Mouse (Mus musculus) neural tube, embryonic 12.5 days (tissue): ENCODE data around the gene Efcc1. TPM values are rescaled to one million over a fixed set of nuclear protein-coding genes. Genes with fewer than 3 reads are reported as not detected.

Source experiments
- ATAC-seq: fragments of 200-750 bp; cut with Nextera tagmentation; 2 replicates; pipeline ENCODE4 v1.8.0; 2017; ENCODE audit warnings: low read depth, mild to moderate bottlenecking, moderate TSS enrichment, moderate library complexity; ENCODE audit not compliant: low FRiP score
- H3K27ac ChIP-seq: fragments of 300-500 bp; sonication (generic); 2 replicates; pipeline ENCODE4 v1.5.1; 2016
- H3K27me3 ChIP-seq: fragments of 300-500 bp; sonication (generic); replicated peaks from 2 replicates; pipeline ENCODE4 v1.6.1; 2016; ENCODE audit warnings: mild to moderate bottlenecking
- H3K36me3 ChIP-seq: fragments of 300-500 bp; sonication (generic); 2 replicates; pipeline ENCODE4 v1.6.1; 2016; ENCODE audit warnings: mild to moderate bottlenecking
- H3K4me1 ChIP-seq: fragments of 300-500 bp; sonication (generic); 2 replicates; pipeline ENCODE4 v1.6.1; 2016
- H3K4me2 ChIP-seq: fragments of 300-500 bp; sonication (generic); replicated peaks from 2 replicates; pipeline ENCODE4 v1.6.1; 2016; ENCODE audit warnings: mild to moderate bottlenecking
- H3K4me3 ChIP-seq: fragments of 300-500 bp; sonication (generic); 2 replicates; pipeline ENCODE4 v1.5.1; 2016
- H3K9ac ChIP-seq: fragments of 300-500 bp; sonication (generic); 2 replicates; pipeline ENCODE4 v1.6.1; 2016; ENCODE audit warnings: mild to moderate bottlenecking
- H3K9me3 ChIP-seq: fragments of 300-500 bp; sonication (generic); 2 replicates; pipeline ENCODE4 v1.6.1; 2016; ENCODE audit warnings: mild to moderate bottlenecking
- WGBS: fragments of 180-500 bp; shearing (Covaris S2); methylation state at CpG from one replicate; pipeline ENCODE4 v1.1.7; 2016; 5-methylcytosine and 5-hydroxymethylcytosine counted together
- polyA plus RNA-seq: library from polyadenylated mRNA; unstranded; fragments of >200 nt; fragmentation: Nextera tagmentation; extraction: Ambion mirVana; gene quantifications from 2 replicates; pipeline ENCODE4 v1.2.1, GENCODE M21; 2016

Gene Efcc1
- polyA plus RNA-seq, 1 experiment from 2014 or later: 9.3 TPM

DNA sequence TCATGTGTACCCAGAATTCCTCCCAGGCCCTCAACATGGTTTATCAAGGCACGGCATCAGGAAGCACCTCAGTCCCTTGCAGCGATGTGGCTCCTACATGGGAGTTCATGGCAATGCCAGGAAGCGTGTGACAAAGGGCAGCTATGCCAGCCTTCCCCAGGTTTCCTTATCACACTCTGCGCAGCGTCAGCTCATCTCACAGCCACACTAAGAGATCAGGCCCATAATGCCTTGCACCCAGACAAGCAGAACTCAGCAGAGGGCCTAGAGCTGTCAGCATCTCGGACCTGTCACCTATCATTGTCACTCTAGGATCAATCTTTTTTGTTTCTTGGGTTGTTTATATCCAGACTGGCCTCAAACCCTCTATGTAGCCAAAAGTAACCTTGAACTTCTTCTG, 68.9 kb downstream of the Efcc1 start:
- ATAC-seq: no peak
- 95% methylated on average over 6 of the region's 6 CpGs for WGBS
- Histone ChIP-seq H3K36me3 (no peaks in the 10 kb centered on the region), H3K4me2 (no peak overlapping the region), H3K9ac (no peak overlapping the region), H3K4me3 (no peak overlapping the region), H3K27ac (no peak overlapping the region), H3K9me3 (no peaks in the 10 kb centered on the region), H3K4me1 (no peaks in the 10 kb centered on the region), H3K27me3 (no peaks in the 10 kb centered on the region)

DNA sequence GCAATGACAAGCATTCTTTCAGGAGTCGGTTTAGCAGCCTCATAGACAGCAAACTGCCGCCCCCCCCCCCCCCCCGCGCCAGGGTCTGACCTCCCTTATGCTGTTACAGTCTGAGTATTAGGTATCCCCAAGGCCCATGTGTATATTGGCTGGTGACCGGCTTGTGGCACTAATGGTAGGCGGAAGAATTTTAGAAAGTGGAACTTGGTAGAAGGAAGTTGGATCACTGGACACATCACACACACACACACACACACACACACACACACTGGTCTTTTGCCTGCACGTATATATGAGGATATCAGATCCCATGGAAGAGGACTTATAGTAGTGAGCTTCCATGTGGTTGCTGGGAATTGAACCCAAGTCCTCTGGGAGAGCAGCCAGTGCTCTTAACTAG, 71.8 kb downstream of the Efcc1 start:
- H3K9me3 ChIP-seq: no peaks in the 10 kb centered on the region
- no peak overlapping the region for H3K9ac ChIP-seq
- H3K27me3 ChIP-seq: no peaks in the 10 kb centered on the region
- no peaks in the 10 kb centered on the region for H3K36me3 ChIP-seq
- H3K4me2 ChIP-seq: no peak overlapping the region
- WGBS: 88% methylated on average over 7 of the region's 7 CpGs
- no peak overlapping the region for H3K27ac ChIP-seq
- H3K4me3 ChIP-seq: no peak overlapping the region
- no peak for ATAC-seq
- H3K4me1 ChIP-seq: no peaks in the 10 kb centered on the region

DNA sequence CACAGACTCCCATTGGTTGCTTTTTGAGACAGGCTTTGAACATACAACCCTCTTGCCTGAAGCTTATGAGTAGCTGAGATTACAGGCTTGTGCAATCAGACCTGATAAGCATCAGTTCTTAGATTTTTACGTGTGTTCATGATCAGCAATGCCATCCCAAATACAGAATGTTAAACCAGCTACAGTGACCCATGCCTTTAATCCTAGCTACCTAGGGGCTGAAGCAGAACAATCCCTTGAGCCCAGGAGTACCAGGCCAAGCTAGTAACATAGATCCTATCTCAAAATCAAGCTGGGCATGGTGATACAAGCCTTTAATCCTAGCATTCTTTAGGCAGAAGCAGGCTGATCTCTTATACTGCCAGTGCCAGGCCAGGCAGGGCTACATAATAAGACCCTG, 73.4 kb downstream of the Efcc1 start:
- no peak overlapping the region for H3K4me3 ChIP-seq
- no peak overlapping the region for H3K27ac ChIP-seq
- no peak for ATAC-seq
- no peaks in the 10 kb centered on the region for H3K27me3 ChIP-seq
- H3K9me3 ChIP-seq: no peaks in the 10 kb centered on the region
- no peak overlapping the region for H3K9ac ChIP-seq
- WGBS: 92% methylated on average over 1 of the region's 1 CpGs
- no peaks in the 10 kb centered on the region for H3K4me1 ChIP-seq
- H3K4me2 ChIP-seq: no peak overlapping the region
- no peaks in the 10 kb centered on the region for H3K36me3 ChIP-seq

GRCm38 (mm10) chr6:87804886-87805285, 74.2 kb downstream of the Efcc1 start:
- WGBS: 82% methylated on average over 7 of the region's 7 CpGs
- no peak for ATAC-seq
- Histone ChIP-seq H3K4me2 (no peak overlapping the region), H3K9ac (no peak overlapping the region), H3K27me3 (no peaks in the 10 kb centered on the region), H3K4me1 (no peaks in the 10 kb centered on the region), H3K36me3 (no peaks in the 10 kb centered on the region), H3K4me3 (no peak overlapping the region), H3K27ac (no peak overlapping the region), H3K9me3 (no peaks in the 10 kb centered on the region)

DNA sequence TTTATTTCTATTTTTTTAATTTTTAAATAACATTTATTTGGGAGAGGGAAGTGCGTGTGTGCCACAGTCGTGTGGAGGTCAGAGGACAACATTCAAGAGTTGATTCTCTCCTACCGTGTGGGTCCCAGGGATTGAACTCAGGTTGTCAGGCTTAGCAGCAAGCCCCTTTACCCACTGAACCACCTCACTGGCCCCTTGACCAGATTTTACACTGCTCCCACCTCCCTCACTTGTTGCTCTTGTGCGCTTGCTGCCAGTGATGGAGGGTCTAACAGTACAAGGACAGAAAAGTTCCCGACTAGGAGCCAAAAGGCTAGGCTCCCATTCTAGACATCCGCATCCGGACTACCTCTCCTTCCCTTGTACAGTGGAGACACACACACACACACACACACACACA, 74.8 kb downstream of the Efcc1 start:
- no peak overlapping the region for H3K4me2 ChIP-seq
- H3K4me3 ChIP-seq: no peak overlapping the region
- H3K4me1 ChIP-seq: no peaks in the 10 kb centered on the region; the same call in 1 of the 2 replicates
- no peak for ATAC-seq
- no peak overlapping the region for H3K27ac ChIP-seq
- no peaks in the 10 kb centered on the region for H3K36me3 ChIP-seq
- H3K9ac ChIP-seq: no peak overlapping the region
- no peaks in the 10 kb centered on the region for H3K27me3 ChIP-seq
- no peaks in the 10 kb centered on the region for H3K9me3 ChIP-seq
- 91% methylated on average over 7 of the region's 7 CpGs for WGBS

Other genes starting within 250 kb of the Efcc1 start
- gene Arhgap25, start 197.6 kb upstream of the Efcc1 start, polyA plus RNA-seq: 2.8 and 3.8 TPM in 2 replicates
- 3.1 and 4.1 TPM in 2 replicates for gene Prokr1, start 140.1 kb upstream of the Efcc1 start, polyA plus RNA-seq
- gene Aplf, start 58.7 kb upstream of the Efcc1 start, polyA plus RNA-seq: 12.3 and 13.0 TPM in 2 replicates
- 1.6 and 2.8 TPM in 2 replicates for gene Gp9, start 47.2 kb downstream of the Efcc1 start, polyA plus RNA-seq
- 9.2 and 10.8 TPM in 2 replicates for gene Rab43, start 81.3 kb downstream of the Efcc1 start, polyA plus RNA-seq
- 6.2 and 6.7 TPM in 2 replicates for gene Gm45140, start 104.9 kb downstream of the Efcc1 start, polyA plus RNA-seq
- 43.9 and 44.5 TPM in 2 replicates for gene Isy1, start 107.9 kb downstream of the Efcc1 start, polyA plus RNA-seq
- gene Cnbp, start 120.2 kb downstream of the Efcc1 start, polyA plus RNA-seq: 795 and 826 TPM in 2 replicates
- 156 and 161 TPM in 2 replicates for gene Copg1, start 156.9 kb downstream of the Efcc1 start, polyA plus RNA-seq
- gene Hmces, start 183.1 kb downstream of the Efcc1 start, polyA plus RNA-seq: 34.4 and 41.1 TPM in 2 replicates